Mouse (Mus musculus) small intestine, adult 2 months (tissue): ENCODE results near the gene Lin7b. TPM values are rescaled to one million over a fixed set of nuclear protein-coding genes. Genes with fewer than 3 reads are reported as not detected.

Source experiments
- H3K27ac ChIP-seq: fragments of 200-500 bp; 2 replicates; pipeline ENCODE4 v1.5.1; 2012; ENCODE audit warnings: low read depth, low read length, control low read depth, inconsistent platforms; ENCODE audit not compliant: insufficient read depth
- H3K27me3 ChIP-seq: fragments of 200-500 bp; 2 replicates; pipeline ENCODE4 v1.6.1; 2012; ENCODE audit warnings: mild to moderate bottlenecking, moderate library complexity, low read length, inconsistent platforms; ENCODE audit not compliant: control insufficient read depth, insufficient read depth
- H3K36me3 ChIP-seq: fragments of 200-500 bp; 2 replicates; pipeline ENCODE4 v1.6.1; 2012; ENCODE audit warnings: mild to moderate bottlenecking, low read length, control low read depth, inconsistent platforms; ENCODE audit not compliant: control insufficient read depth, insufficient read depth
- H3K4me1 ChIP-seq: fragments of 200-500 bp; 2 replicates; pipeline ENCODE4 v1.6.1; 2012; ENCODE audit warnings: low read length, inconsistent platforms, mixed read lengths; ENCODE audit not compliant: control insufficient read depth, insufficient read depth, insufficient read length
- H3K4me3 ChIP-seq: fragments of 200-500 bp; 2 replicates; pipeline ENCODE4 v1.5.1; 2012; ENCODE audit warnings: low read depth, mild to moderate bottlenecking, control low read depth, inconsistent platforms, low read length, moderate library complexity
- CTCF ChIP-seq: fragments of 200-500 bp; IDR thresholded peaks from 2 replicates; pipeline ENCODE4 v1.5.1; 2012; ENCODE audit warnings: low read depth, mild to moderate bottlenecking, control low read depth, inconsistent platforms, low read length, moderate library complexity, mixed read lengths; ENCODE audit not compliant: insufficient replicate concordance, insufficient read length; ENCODE audit errors: extremely low read depth
- POLR2A ChIP-seq: fragments of 200-500 bp; IDR thresholded peaks from 2 replicates; pipeline ENCODE4 v1.6.1; 2012; ENCODE audit warnings: low read depth, mild to moderate bottlenecking, control low read depth, inconsistent platforms, low read length, moderate library complexity
- WGBS: fragments of 180-500 bp; shearing (Covaris S2); methylation state at CpG from one replicate; pipeline ENCODE4 v1.1.7; 2018; 5-methylcytosine and 5-hydroxymethylcytosine counted together
- polyA plus RNA-seq: library from polyadenylated mRNA; depleted of rRNA; stranded (reverse); fragments of >200 nt; gene quantifications from 2 replicates; pipeline ENCODE4 v1.2.3, GENCODE M21; 2012

Gene Lin7b
- polyA plus RNA-seq, 1 experiment: 2.9 TPM

- no peak for TF ChIP-seq CTCF
- peaks cover 23% of the 10 kb centered on the region for H3K27me3 ChIP-seq
- no peak overlapping the region for H3K4me3 ChIP-seq
- no peaks in the 10 kb centered on the region for H3K36me3 ChIP-seq
- no peak overlapping the region for H3K27ac ChIP-seq
- peaks cover 23% of the 10 kb centered on the region for H3K4me1 ChIP-seq
- WGBS: 87% methylated on average over 15 of the region's 15 CpGs
These were observed 2.2 kb downstream of the Lin7b start for GRCm38 (mm10) chr7:45368178-45368577.

DNA sequence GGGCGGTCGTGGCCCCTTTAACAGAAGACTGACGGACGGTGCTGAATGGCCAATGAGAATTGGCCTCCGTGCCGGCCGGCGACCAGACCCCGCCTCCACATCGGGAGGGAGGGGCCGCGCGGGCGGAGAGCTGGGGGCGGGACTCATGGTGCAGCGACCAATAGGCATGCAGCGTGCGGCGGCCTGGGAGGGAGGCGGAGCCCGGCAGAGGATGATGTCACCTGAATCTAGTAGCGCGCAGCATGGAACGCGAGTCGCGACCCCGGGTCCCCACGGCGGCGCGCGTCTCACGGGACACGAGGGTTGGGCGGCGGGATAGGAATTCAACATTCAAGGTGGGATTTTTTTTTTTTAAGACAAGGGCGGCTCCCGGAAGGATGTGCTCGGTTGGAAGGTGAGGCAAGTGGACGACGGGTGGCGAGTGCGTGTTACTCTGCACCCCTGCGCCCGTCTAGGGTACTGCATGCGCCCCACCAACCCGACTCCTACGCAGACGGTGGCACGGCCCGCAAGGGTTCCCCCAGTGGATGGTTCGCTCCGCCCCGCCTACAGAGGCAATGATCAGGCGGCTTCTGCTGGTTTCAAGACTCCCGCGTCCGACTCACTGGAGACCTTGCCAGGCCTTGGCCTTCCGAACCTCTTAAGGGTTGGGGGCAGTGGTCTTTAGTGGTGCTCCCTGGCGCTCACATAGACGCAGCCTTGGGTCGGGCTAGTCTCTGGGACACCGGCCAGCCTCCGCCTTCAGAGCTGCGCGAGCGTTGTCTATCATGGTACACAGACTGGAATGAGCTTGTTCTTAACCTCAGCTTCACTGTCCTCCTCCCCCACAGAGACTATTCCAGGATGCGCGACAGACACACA lies 3.1 kb downstream of the Lin7b start:
- peak overlapping the region; percentile 72 for H3K4me3 ChIP-seq
- TF ChIP-seq POLR2A: no peak; the same call in 1 of the 2 replicates
- TF ChIP-seq CTCF: peak; percentile 59
- peaks cover 25% of the 10 kb centered on the region for H3K4me1 ChIP-seq
- WGBS: under 1% methylated on average over 70 of the region's 70 CpGs
- peak overlapping the region; percentile 11; the same call in 1 of the 2 replicates for H3K27ac ChIP-seq
- no peaks in the 10 kb centered on the region for H3K36me3 ChIP-seq
- H3K27me3 ChIP-seq: peaks cover 30% of the 10 kb centered on the region

DNA sequence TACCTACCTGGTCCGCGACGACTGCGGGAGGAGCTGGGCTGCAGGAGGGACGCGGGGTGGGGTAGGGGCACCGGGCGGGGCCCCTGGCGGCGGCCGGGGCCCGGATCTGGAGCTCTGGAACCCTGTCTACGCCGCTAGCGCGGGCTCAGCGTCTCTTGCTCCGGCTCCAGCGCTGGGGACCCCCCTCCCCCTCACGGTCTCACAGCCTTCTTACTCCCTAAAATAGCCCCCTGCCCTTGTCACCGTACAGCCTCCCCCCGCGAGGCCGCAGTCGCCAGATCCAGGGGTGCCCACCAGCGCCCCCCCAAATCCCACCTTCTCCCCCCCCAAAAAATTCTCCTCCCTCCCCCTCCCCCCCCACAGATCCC lies 3.7 kb downstream of the Lin7b start, which contains the start of gene Ppfia3:
Gene Ppfia3 (minus strand): TSS at position 368 of the 368 bp plus-strand sequence.
- Histone ChIP-seq H3K4me1 (peaks cover 28% of the 10 kb centered on the region), H3K27ac (peak within 1 kb of the TSS; percentile 11; the same call in 1 of the 2 replicates), H3K4me3 (peak within 1 kb of the TSS; percentile 72), H3K27me3 (peaks cover 36% of the 10 kb centered on the region), H3K36me3 (no peaks in the 10 kb centered on the region)
- TF ChIP-seq POLR2A (no peak), CTCF (no peak)
- 1% methylated on average over 25 of the region's 26 CpGs for WGBS

- Histone ChIP-seq H3K27me3 (peaks cover 39% of the 10 kb centered on the region), H3K27ac (no peak overlapping the region), H3K4me1 (peaks cover 34% of the 10 kb centered on the region), H3K36me3 (no peaks in the 10 kb centered on the region), H3K4me3 (peak overlapping the region; percentile 63)
- WGBS: 9% methylated on average over 35 of the region's 35 CpGs
- no peak for TF ChIP-seq POLR2A
- TF ChIP-seq CTCF: no peak
These were observed 4.4 kb downstream of the Lin7b start for GRCm38 (mm10) chr7:45365742-45366651.

- WGBS: 73% methylated on average over 2 of the region's 2 CpGs
- H3K4me3 ChIP-seq: no peak overlapping the region
- H3K27ac ChIP-seq: no peak overlapping the region
- H3K4me1 ChIP-seq: peaks cover 23% of the 10 kb centered on the region
- H3K36me3 ChIP-seq: no peaks in the 10 kb centered on the region
- no peak for TF ChIP-seq CTCF
- no peak for TF ChIP-seq POLR2A
- H3K27me3 ChIP-seq: peaks cover 37% of the 10 kb centered on the region
These were observed 6.4 kb downstream of the Lin7b start for GRCm38 (mm10) chr7:45363983-45364382.

- Histone ChIP-seq H3K36me3 (no peaks in the 10 kb centered on the region), H3K4me3 (no peak overlapping the region), H3K27me3 (peaks cover 35% of the 10 kb centered on the region), H3K27ac (no peak overlapping the region), H3K4me1 (peaks cover 23% of the 10 kb centered on the region)
- WGBS: 3% methylated on average over 13 of the region's 13 CpGs
- TF ChIP-seq POLR2A: no peak
- no peak for TF ChIP-seq CTCF
These were observed 7.6 kb downstream of the Lin7b start for GRCm38 (mm10) chr7:45362801-45363200.
